Mouse (Mus musculus) limb, embryonic 12.5 days (tissue): ENCODE data around the gene Cpt1c. TPM values are rescaled to one million over a fixed set of nuclear protein-coding genes. Genes with fewer than 3 reads are reported as not detected.

Source experiments
- ATAC-seq: fragments of 200-750 bp; cut with Nextera tagmentation; 2 replicates; pipeline ENCODE4 v1.8.0; 2017; ENCODE audit warnings: low read depth, moderate TSS enrichment; ENCODE audit not compliant: insufficient number of reproducible peaks, insufficient read depth, low FRiP score, low TSS enrichment
- H3K27ac ChIP-seq: fragments of 300-500 bp; sonication (generic); 2 replicates; pipeline ENCODE4 v1.5.1; 2016; ENCODE audit warnings: mild to moderate bottlenecking, moderate library complexity
- H3K27me3 ChIP-seq: fragments of 300-500 bp; sonication (generic); 2 replicates; pipeline ENCODE4 v1.6.1; 2016; ENCODE audit warnings: mild to moderate bottlenecking, moderate library complexity
- H3K36me3 ChIP-seq: fragments of 300-500 bp; sonication (generic); 2 replicates; pipeline ENCODE4 v1.6.1; 2016; ENCODE audit warnings: mild to moderate bottlenecking, moderate library complexity
- H3K4me1 ChIP-seq: fragments of 300-500 bp; sonication (generic); replicated peaks from 2 replicates; pipeline ENCODE4 v1.6.1; 2016
- H3K4me2 ChIP-seq: fragments of 300-500 bp; sonication (generic); 2 replicates; pipeline ENCODE4 v1.6.1; 2016; ENCODE audit warnings: mild to moderate bottlenecking, moderate library complexity
- H3K4me3 ChIP-seq: fragments of 300-500 bp; sonication (generic); replicated peaks from 2 replicates; pipeline ENCODE4 v1.5.1; 2016; ENCODE audit warnings: mild to moderate bottlenecking
- H3K9ac ChIP-seq: fragments of 300-500 bp; sonication (generic); replicated peaks from 2 replicates; pipeline ENCODE4 v1.6.1; 2016; ENCODE audit warnings: mild to moderate bottlenecking, moderate library complexity
- H3K9me3 ChIP-seq: fragments of 300-500 bp; sonication (generic); 2 replicates; pipeline ENCODE4 v1.6.1; 2016; ENCODE audit warnings: mild to moderate bottlenecking, moderate library complexity
- whole genome bisulfite sequencing: fragments of 180-500 bp; shearing (Covaris S2); methylation state at CpG from one replicate; pipeline ENCODE4 v1.1.7; 2016; 5-methylcytosine and 5-hydroxymethylcytosine counted together
- polyA plus RNA-seq: library from polyadenylated mRNA; unstranded; fragments of >200 nt; fragmentation: Nextera tagmentation; extraction: Ambion mirVana; gene quantifications from 2 replicates; pipeline ENCODE4 v1.2.1, GENCODE M21; 2016

The Cpt1c gene
- polyA plus RNA-seq, 1 experiment from 2014 or later = 27.8 TPM

- 6% methylated on average over 24 of the region's 24 CpGs for WGBS
- Histone ChIP-seq H3K4me1 (peaks cover 10% of the 10 kb centered on the region), H3K27me3 (peaks cover 42% of the 10 kb centered on the region), H3K9me3 (no peaks in the 10 kb centered on the region), H3K27ac (0 out of 2 replicates have a peak overlapping the region, but pooled peaks have one; percentile 4), H3K4me3 (peak overlapping the region; percentile 42), H3K4me2 (peak overlapping the region; percentile 72), H3K36me3 (no peaks in the 10 kb centered on the region), H3K9ac (peak overlapping the region; percentile 42)
- ATAC-seq = peak; percentile 78
Observed at GRCm38 (mm10) chr7:44952611-44953306, 21.9 kb downstream of the Cpt1c start.

- Histone ChIP-seq H3K4me3 (peak overlapping the region; percentile 42), H3K4me1 (peaks cover 10% of the 10 kb centered on the region), H3K36me3 (no peaks in the 10 kb centered on the region), H3K9me3 (no peaks in the 10 kb centered on the region), H3K27me3 (peaks cover 42% of the 10 kb centered on the region), H3K9ac (peak overlapping the region; percentile 42; the same call in 1 of the 2 replicates), H3K4me2 (peak overlapping the region; percentile 72), H3K27ac (no peak overlapping the region)
- 0 out of 2 replicates have a peak, but pooled peaks have one; percentile 59 for ATAC-seq
- WGBS = 2% methylated on average over 10 of the region's 10 CpGs
Observed at GRCm38 (mm10) chr7:44951960-44952359, 22.7 kb downstream of the Cpt1c start.

GRCm38 (mm10) chr7:44949922-44950321 lies 24.7 kb downstream of the Cpt1c start:
- ATAC-seq = no peak
- Histone ChIP-seq H3K9me3 (no peaks in the 10 kb centered on the region), H3K4me1 (peaks cover 10% of the 10 kb centered on the region), H3K27me3 (peaks cover 42% of the 10 kb centered on the region), H3K4me2 (no peak overlapping the region), H3K36me3 (no peaks in the 10 kb centered on the region), H3K27ac (no peak overlapping the region), H3K4me3 (no peak overlapping the region), H3K9ac (no peak overlapping the region)
- WGBS = 63% methylated on average over 6 of the region's 6 CpGs

DNA sequence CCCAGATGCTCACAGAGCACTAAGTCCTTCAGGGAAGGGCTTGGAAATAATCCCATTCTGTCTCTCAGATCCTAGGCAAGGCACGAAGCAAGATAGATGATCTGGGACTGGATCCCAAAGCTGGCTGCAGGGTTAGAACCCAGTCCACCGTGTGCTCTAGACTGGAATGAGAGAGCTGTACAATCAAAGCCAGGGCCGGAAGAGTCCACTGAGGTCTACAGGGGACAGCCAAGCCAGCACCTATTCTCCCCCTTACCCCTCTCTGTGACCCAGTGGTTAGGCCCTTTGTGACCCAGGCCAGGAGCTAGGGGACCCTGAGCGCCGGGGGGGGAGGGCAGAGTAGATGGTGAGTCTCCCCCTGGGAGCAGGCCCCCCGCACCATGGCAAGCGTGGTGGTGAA lies 31.7 kb downstream of the Cpt1c start, which contains the start of gene Tsks:
Gene Tsks, plus strand, starts transcription at position 301 of the 400 bp plus-strand sequence.
- Histone ChIP-seq H3K4me2 (no peak within 1 kb of the TSS), H3K4me3 (no peak within 1 kb of the TSS), H3K36me3 (no peaks in the 10 kb centered on the region), H3K4me1 (no peaks in the 10 kb centered on the region), H3K27ac (no peak within 1 kb of the TSS), H3K9ac (no peak within 1 kb of the TSS), H3K27me3 (no peaks in the 10 kb centered on the region; the same call in none of the 2 replicates), H3K9me3 (no peaks in the 10 kb centered on the region)
- no peak for ATAC-seq
- 77% methylated on average over 7 of the region's 7 CpGs for WGBS

- Histone ChIP-seq H3K36me3 (no peaks in the 10 kb centered on the region), H3K4me3 (no peak overlapping the region), H3K9ac (no peak overlapping the region), H3K4me2 (no peak overlapping the region), H3K27ac (no peak overlapping the region), H3K27me3 (no peaks in the 10 kb centered on the region), H3K4me1 (no peaks in the 10 kb centered on the region), H3K9me3 (peaks cover 6% of the 10 kb centered on the region)
- no peak for ATAC-seq
- WGBS = 90% methylated on average over 4 of the region's 4 CpGs
Observed at GRCm38 (mm10) chr7:44938680-44939079, 36.0 kb downstream of the Cpt1c start.

GRCm38 (mm10) chr7:44929204-44930151 lies 45.2 kb downstream of the Cpt1c start, which contains the start of gene Ap2a1:
Ap2a1 (minus strand) TSS chr7:44929496.
- Histone ChIP-seq H3K4me3 (peak within 1 kb of the TSS; percentile 82), H3K4me1 (peaks cover 20% of the 10 kb centered on the region), H3K9me3 (no peaks in the 10 kb centered on the region), H3K27ac (peak within 1 kb of the TSS; percentile 89), H3K27me3 (no peaks in the 10 kb centered on the region), H3K36me3 (peaks cover 20% of the 10 kb centered on the region), H3K9ac (peak within 1 kb of the TSS; percentile 89), H3K4me2 (peak within 1 kb of the TSS; percentile 84)
- WGBS = under 1% methylated on average over 84 of the region's 84 CpGs
- peak; percentile 99 for ATAC-seq

- Histone ChIP-seq H3K27ac (no peak overlapping the region), H3K9me3 (no peaks in the 10 kb centered on the region), H3K9ac (peak overlapping the region; percentile 89), H3K36me3 (peaks cover 29% of the 10 kb centered on the region), H3K27me3 (no peaks in the 10 kb centered on the region), H3K4me3 (peak overlapping the region; percentile 82), H3K4me1 (peaks cover 20% of the 10 kb centered on the region), H3K4me2 (peak overlapping the region; percentile 84)
- no peak for ATAC-seq
- 5% methylated on average over 1 of the region's 1 CpGs for WGBS
Observed at GRCm38 (mm10) chr7:44928570-44928969, 46.1 kb downstream of the Cpt1c start.

DNA sequence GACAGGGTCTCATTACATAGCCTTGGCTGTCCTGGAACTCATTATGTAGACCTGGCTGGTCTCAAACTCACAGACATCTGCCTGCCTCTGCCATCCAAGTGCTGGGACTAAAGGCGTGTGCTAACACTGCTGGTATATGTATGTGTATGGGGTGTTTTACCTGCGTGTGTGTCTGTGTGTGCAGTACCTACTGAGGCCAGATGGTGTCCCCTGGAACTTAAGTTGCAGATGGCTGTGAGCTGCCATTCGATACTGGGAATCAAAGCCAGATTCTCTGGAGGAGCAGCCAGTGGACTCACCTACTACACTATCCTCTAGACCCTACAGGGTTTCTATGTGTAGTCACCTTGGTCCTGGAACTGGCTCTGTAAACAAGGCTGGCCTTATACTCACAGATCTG lies 49.2 kb downstream of the Cpt1c start:
- Histone ChIP-seq H3K9ac (no peak overlapping the region), H3K4me1 (peaks cover 18% of the 10 kb centered on the region), H3K4me3 (no peak overlapping the region), H3K9me3 (no peaks in the 10 kb centered on the region), H3K27ac (no peak overlapping the region), H3K36me3 (peaks cover 54% of the 10 kb centered on the region), H3K27me3 (no peaks in the 10 kb centered on the region), H3K4me2 (no peak overlapping the region)
- WGBS = 77% methylated on average over 3 of the region's 3 CpGs
- no peak for ATAC-seq

DNA sequence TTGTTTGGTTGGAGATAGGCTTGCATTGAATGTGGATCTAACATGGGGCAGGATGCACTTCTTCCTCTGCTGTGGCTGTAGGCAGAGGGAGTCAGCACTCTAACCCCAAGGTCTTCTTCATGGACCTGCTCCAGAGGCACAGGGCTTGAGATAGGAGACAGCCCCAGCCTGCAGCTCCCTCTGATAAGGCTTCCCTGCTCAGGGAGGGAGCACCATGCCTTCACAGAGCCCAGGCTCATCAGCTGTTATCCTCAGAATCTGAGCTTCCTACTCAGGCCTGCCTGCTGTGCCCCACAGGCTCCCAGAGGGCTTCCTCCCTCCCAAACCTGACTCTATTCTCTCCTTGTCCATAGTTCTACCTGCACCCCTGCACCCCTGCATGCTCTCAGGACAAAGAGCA lies 52.1 kb downstream of the Cpt1c start:
- H3K9ac ChIP-seq = no peak overlapping the region
- no peak overlapping the region for H3K4me3 ChIP-seq
- H3K4me2 ChIP-seq = no peak overlapping the region
- H3K36me3 ChIP-seq = peaks cover 71% of the 10 kb centered on the region
- peaks cover 3% of the 10 kb centered on the region; the same call in 1 of the 2 replicates for H3K4me1 ChIP-seq
- H3K27ac ChIP-seq = no peak overlapping the region
- no peaks in the 10 kb centered on the region for H3K27me3 ChIP-seq
- ATAC-seq = no peak
- H3K9me3 ChIP-seq = no peaks in the 10 kb centered on the region

GRCm38 (mm10) chr7:44919127-44919526 lies 55.5 kb downstream of the Cpt1c start:
- H3K9ac ChIP-seq = no peak overlapping the region
- H3K27me3 ChIP-seq = no peaks in the 10 kb centered on the region
- no peak overlapping the region for H3K4me2 ChIP-seq
- H3K4me1 ChIP-seq = no peaks in the 10 kb centered on the region
- no peak overlapping the region for H3K27ac ChIP-seq
- 93% methylated on average over 5 of the region's 5 CpGs for whole genome bisulfite sequencing
- no peak for ATAC-seq
- no peak overlapping the region for H3K4me3 ChIP-seq
- H3K36me3 ChIP-seq = peaks cover 75% of the 10 kb centered on the region
- H3K9me3 ChIP-seq = no peaks in the 10 kb centered on the region

GRCm38 (mm10) chr7:44918219-44918618 lies 56.4 kb downstream of the Cpt1c start:
- Histone ChIP-seq H3K9me3 (no peaks in the 10 kb centered on the region), H3K9ac (no peak overlapping the region), H3K4me1 (no peaks in the 10 kb centered on the region), H3K36me3 (peaks cover 76% of the 10 kb centered on the region), H3K27ac (no peak overlapping the region), H3K27me3 (no peaks in the 10 kb centered on the region), H3K4me3 (no peak overlapping the region), H3K4me2 (no peak overlapping the region)
- 87% methylated on average over 3 of the region's 3 CpGs for WGBS
- ATAC-seq = no peak
